Mouse (Mus musculus): ENCODE results near the gene 3110040M04Rik. TPM values are rescaled to one million over a fixed set of nuclear protein-coding genes. Genes with fewer than 3 reads are reported as not detected.

Gene 3110040M04Rik
- total and polyA plus RNA-seq, 3 experiments: 0.19 to 0.25 TPM; not detected in 1

DNA sequence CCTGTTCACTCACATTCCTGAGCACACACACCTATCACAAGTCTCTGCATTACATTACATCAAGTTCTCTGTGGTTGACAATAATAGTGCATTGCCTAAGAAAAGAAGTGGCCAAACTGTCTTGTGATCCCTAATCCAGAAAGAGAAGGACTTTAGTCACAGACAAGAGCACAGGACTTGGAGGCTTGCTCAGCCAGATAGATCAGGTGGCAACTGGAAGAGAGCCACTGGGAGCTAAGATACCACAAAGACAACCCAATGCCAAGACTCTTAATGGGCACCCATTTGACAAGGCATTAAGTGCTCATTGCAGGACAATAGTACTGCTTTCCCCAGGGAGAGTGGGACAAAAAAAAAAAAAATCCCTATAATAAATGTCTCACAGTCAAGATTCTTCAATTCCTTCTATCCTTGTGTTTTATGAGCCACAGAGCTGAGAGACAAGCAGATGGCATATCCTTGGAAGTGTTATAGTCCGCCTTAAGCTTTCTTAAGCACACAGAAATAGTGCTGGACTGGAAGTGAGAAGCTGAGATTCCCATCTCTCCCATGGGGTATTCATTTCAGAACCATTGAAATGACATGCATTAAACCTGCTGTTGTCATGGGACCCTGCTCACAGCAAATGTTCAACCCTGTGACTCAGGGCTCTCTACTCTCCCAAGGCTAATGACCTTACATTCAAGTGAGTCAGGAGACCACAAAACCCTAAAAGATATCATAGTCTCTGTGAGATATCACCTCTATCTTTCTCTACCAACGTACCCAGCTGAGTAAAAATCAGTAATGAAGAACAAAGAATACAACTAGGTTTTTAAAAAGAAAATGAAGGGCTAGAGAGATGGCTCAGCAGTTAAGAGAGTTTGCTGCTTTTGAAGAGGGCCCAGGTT lies 32.1 kb upstream of the 3110040M04Rik start (continued):
- TF ChIP-seq USF1 (IDR thresholded peaks at IDR 0.05; ENCODE audit: low read depth, low read length) (peak; percentile 27; the same call in 1 of the 2 replicates), POLR2AphosphoS2 (IDR thresholded peaks at IDR 0.05; ENCODE audit: low read length) (no peak), USF2 (IDR thresholded peaks at IDR 0.05; ENCODE audit: borderline replicate concordance in 1 of 2, insufficient read depth in 1 of 2, low read depth in 1 of 2, low read length in 2 of 2) (no peak), ZMIZ1 (IDR thresholded peaks at IDR 0.05; ENCODE audit: low read depth, low read length) (no peak), RCOR1 (IDR thresholded peaks at IDR 0.05; ENCODE audit: low read depth, low read length) (peak; percentile 83), TCF12 (IDR thresholded peaks at IDR 0.05; ENCODE audit: low read depth, low read length) (peak; percentile 83), MYB (IDR thresholded peaks at IDR 0.05; ENCODE audit: low read depth, low read length) (0 out of 2 replicates have a peak, but pooled peaks have one; percentile 32), SIN3A (IDR thresholded peaks at IDR 0.05; ENCODE audit: low read length) (peak; percentile 69)

DNA sequence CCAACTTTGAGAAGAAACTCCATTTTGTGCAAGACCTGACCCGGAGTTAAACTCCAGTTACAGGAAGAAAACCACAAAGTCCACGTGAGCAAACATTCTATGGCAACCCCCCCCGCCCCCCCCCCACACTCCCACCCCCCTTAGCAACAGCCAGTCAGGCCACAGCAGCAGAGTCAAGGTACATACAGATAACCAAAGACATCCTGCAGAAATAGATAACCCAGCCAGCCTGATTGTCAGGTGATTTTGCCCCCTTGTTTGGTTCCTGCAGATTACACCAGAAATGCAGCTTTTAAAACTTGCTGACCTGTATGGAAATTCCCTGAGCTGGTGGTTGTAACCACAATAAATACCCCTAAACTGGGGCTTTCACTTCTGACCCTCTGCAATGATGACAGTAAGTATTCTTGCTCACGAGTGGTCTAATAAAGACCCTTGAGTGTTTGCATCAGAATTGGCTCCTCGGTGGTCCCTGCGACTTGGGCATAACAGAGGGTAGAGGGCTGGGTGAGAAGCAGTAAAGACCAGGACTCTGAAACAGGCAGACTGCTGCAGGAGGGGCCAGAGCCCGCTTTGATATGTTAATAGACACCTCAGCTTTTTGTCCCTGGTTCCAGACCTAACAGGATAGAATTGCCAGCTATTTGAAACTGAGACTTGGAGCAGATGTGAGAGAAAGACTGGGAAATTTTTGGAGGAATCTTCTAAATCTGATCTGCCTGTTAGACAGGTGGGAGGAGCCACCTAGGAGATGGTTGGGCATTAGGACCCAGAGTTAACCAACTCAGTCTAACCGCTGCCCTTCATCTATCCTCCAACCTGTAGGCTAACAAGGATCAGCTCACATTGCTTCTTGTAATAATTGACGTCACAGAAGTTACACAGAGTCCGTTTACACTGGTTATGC lies 26.6 kb upstream of the 3110040M04Rik start:
- TF ChIP-seq SIN3A (IDR thresholded peaks at IDR 0.05; ENCODE audit: low read length) (peak; percentile 76), MYC (IDR thresholded peaks at IDR 0.05; ENCODE audit: low read depth, low read length) (peak; percentile 11; the same call in 1 of the 2 replicates), KAT2A (conservative IDR thresholded peaks at IDR 0.05; ENCODE audit: low read depth, low read length) (no peak), E2F4 (IDR thresholded peaks at IDR 0.05; ENCODE audit: borderline replicate concordance, low read depth, low read length) (no peak), ETS1 (IDR thresholded peaks at IDR 0.05; ENCODE audit: low read depth, low read length) (peak; percentile 95), HCFC1 (IDR thresholded peaks at IDR 0.05; ENCODE audit: low read depth, low read length) (peak; percentile 68), USF1 (IDR thresholded peaks at IDR 0.05; ENCODE audit: low read depth, low read length) (peak; percentile 82), ZKSCAN1 (IDR thresholded peaks at IDR 0.05; ENCODE audit: low read depth, low read length) (no peak), ZMIZ1 (IDR thresholded peaks at IDR 0.05; ENCODE audit: low read depth, low read length) (0 out of 2 replicates have a peak, but pooled peaks have one; percentile 77), MAX (IDR thresholded peaks at IDR 0.05; ENCODE audit: low read length) (peak; percentile 80), TCF12 (IDR thresholded peaks at IDR 0.05; ENCODE audit: low read depth, low read length) (peak; percentile 98), EP300 (IDR thresholded peaks at IDR 0.05; ENCODE audit: low read depth in 1 of 2, low read length in 2 of 2) (peak; percentile 87 to 93), GATA1 (IDR thresholded peaks at IDR 0.05; ENCODE audit: low read depth, low read length) (peak; percentile 90), TBP (IDR thresholded peaks at IDR 0.05; ENCODE audit: low read depth, low read length) (peak; percentile 54), CHD2 (IDR thresholded peaks at IDR 0.05; ENCODE audit: low read length) (no peak), GABPA (IDR thresholded peaks at IDR 0.05; ENCODE audit: low read depth, low read length) (peak; percentile 46; the same call in 1 of the 2 replicates), ZNF384 (IDR thresholded peaks at IDR 0.05; ENCODE audit: low read depth, low read length) (no peak), USF2 (IDR thresholded peaks at IDR 0.05; ENCODE audit: borderline replicate concordance in 1 of 2, insufficient read depth in 1 of 2, low read depth in 1 of 2, low read length in 2 of 2) (peak in 1 of 2 experiments; percentile 55; a peak in 1 of 4 replicates), MAFK (IDR thresholded peaks at IDR 0.05; ENCODE audit: borderline replicate concordance, low read depth, low read length) (peak; percentile 91), POLR2AphosphoS5 (IDR thresholded peaks at IDR 0.05; ENCODE audit: borderline replicate concordance, low read depth, low read length) (no peak), UBTF (IDR thresholded peaks at IDR 0.05; ENCODE audit: borderline replicate concordance, insufficient read depth, low read depth, low read length) (no peak), MAZ (IDR thresholded peaks at IDR 0.05; ENCODE audit: low read depth, low read length) (peak; percentile 82), BHLHE40 (IDR thresholded peaks at IDR 0.05; ENCODE audit: borderline replicate concordance, low read depth, low read length) (peak; percentile 93), RCOR1 (IDR thresholded peaks at IDR 0.05; ENCODE audit: low read depth, low read length) (peak; percentile 81), MYB (IDR thresholded peaks at IDR 0.05; ENCODE audit: low read depth, low read length) (peak; percentile 65), TAL1 (IDR thresholded peaks at IDR 0.05; ENCODE audit: low read length) (peak; percentile 85), SMC3 (IDR thresholded peaks at IDR 0.05; ENCODE audit: low read depth, low read length) (no peak)
- Histone ChIP-seq H3K4me1 (ENCODE audit: control insufficient read depth in 1 of 2, insufficient read depth in 2 of 2, low read length in 2 of 2) (peaks cover 29 to 51% of the 10 kb centered on the region in 2 experiments), H3K9ac (ENCODE audit: control insufficient read depth, low read depth, low read length, poor library complexity, severe bottlenecking) (peak overlapping the region; percentile 61), H3K27me3 (ENCODE audit: control insufficient read depth in 1 of 2, insufficient read depth in 2 of 2, low read length in 2 of 2) (no peaks in the 10 kb centered on the region), H3K79me2 (ENCODE audit: control insufficient read depth, insufficient read depth, low read length, poor library complexity) (no peaks in the 10 kb centered on the region), H3K4me3 (ENCODE audit: control insufficient read depth in 1 of 2, insufficient read depth in 1 of 2, low read depth in 2 of 2, low read length in 2 of 2) (peak overlapping the region; percentile 52 to 53), H3K36me3 (ENCODE audit: control insufficient read depth in 1 of 2, insufficient read depth in 2 of 2, low read length in 2 of 2) (peaks cover 0 to 36% of the 10 kb centered on the region in 2 experiments; a peak in 2 of 4 replicates), H3K9me3 (replicated peaks; ENCODE audit: insufficient read depth, low read length) (no peaks in the 10 kb centered on the region), H3K27ac (ENCODE audit: control insufficient read depth, low read depth, low read length) (peak overlapping the region; percentile 97)
- DNase-seq (ENCODE audit: low read depth, low spot score): peak; percentile 87

All from MEL (cell line).